Mouse (Mus musculus): Measurements from ENCODE around the gene Trpm5.

Trpm5 gene

DNA sequence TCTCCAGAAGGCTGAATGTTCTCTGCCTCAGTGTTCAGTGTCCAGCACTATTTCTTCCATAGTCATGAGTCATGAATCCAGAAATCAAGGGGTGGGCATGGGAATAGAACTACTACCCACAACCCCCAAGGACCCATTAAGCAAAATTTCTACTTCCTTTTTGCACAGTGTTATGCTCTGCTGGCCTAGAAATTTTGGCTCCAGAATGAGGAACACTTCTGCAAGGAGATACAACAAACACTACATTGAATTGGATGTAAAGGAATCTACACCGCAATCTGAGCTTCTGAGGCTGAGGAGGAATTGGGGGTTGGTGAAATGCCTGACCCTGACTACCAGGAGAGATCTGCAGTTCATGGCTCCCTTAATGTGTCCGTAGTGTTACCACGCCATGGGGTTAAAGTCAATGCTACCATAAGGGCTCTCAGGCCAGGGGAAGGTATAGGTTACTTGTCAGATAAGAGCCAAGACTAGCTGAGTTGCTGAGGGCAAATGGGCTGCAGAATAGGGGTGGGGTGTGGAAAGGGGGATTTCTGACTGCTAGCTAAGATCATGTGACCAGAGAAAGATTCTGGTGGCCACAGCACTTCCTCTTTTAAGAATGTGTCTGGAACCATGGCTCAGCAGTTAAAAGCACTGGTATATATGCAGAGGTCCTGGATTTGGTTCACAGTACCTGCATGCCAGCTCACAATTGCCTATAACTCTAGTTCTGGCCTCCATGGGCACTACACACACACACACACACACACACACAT, 56.1 kb downstream of the Trpm5 start:
- DNase-seq = peak; percentile 68 to 75

DNA sequence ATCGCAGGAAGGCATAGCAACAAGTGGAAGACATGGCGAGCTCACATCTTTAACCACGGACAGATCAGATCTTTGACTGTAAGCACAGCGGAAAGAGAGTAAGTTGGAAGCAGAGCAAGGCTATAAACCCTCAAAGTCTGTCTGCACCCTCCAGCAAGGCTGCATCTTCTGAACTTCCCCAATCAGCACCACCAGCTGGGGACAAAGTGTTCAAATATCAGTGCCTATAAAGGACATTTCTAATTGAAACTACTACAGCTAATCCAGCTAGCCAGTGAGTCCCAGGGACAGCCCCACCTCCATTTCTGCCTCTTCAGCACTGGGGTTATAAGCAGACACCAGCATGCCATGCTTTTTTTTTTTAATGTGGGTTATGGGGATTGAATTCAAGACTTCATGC, 57.1 kb downstream of the Trpm5 start:
- DNase-seq = peak in 1 of 2 experiments; percentile 33

DNA sequence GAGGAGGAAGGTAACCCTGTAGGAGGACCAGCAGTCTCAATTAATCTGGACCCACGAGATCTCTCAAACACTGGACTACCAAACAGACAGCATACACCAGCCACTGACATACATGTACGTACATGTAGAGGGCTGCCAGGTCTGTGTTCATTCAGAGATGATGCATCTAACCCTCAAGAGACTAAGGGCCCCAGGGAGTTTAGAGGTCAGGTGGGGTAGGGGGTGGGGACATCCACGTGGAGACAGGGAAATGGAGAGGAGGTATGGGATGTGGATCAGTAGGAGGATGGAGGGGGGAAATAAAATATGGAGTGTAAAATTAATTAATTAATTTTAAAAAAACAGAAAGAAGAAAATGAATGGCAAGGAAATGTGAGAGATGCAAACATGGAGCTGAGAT, 57.7 kb downstream of the Trpm5 start:
- peak in 1 of 2 experiments; percentile 57 for DNase-seq

DNA sequence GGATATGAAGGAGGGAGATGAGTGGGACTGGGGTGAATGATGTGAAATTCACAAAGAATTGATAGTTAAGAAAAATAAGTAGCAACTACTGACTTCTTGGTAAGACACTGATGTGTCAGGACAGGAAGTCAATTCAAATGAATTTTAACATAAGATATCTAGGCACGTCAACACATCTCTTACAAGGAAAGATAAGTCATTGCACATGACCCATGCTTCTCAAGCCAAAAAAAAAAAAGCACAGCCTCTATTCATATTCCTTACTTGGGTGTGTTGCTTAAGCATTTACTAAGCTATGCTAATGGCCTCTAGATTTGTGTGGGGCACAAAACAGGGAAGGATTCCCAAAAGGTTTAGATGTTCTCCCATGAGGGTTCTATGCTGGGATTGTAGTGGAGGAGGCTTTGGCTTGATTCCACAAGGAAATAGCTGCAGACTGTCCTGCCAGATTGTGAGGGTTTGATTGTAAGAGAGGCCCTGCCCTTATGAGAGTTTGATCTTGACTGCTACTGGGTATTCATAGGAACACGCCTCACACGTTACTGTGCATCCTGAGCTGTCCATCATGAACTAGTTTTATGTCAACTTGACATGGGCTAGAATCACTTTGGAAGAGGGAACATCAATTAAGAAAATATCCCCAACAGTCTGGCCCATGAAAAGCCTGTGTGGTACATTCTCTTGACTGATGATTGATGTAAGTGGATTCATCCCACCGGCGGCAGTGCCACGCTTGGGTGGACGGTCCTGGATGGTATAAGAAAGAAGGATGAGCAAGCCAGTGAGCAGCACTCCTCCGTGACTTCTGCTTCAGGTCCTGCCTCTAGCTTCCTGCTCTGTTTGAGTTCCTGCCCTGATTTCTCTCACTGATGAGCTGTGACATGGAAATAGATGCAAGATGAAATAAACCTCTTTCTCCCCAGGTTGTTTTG, 59.7 kb downstream of the Trpm5 start:
- no peak for DNase-seq

DNA sequence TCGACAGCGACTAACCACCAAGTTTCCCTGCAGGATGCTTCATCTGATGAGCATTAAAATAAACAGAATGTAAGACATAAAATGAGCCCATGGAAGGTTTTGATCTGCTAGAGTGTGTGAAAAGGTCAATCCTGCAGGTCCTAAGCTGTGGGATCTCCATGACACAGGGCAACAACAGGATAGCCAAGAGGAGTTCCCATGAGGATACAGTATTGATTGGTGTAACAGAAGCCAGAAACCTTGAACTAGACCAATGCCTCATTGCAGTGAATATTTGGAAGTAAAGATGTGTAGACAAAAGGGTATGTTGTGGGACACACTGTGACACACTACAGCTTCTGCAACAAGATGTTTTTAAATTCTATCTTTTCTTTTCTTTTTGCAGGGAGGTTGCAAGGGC, 60.3 kb downstream of the Trpm5 start:
- no peak for DNase-seq

DNA sequence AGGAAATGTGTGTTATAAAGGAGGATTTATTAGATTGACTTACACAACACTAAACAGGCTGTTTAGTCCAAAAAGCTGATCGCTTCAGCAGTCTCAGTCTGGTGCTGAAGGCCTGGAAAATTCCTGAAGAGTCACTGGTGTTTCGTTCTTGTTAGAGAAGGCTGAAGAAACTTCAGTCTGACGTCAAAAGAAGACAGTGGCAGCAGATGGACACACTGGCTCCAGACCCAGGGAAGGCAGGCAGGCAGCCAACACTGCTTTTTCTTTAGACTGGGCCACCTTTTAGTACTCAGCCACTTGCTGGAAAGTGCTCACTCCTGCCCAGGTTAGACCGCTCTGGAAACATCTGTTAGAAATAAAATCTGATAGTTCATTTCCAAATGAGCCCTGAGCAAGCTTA, 60.9 kb downstream of the Trpm5 start:
- DNase-seq = no peak

DNA sequence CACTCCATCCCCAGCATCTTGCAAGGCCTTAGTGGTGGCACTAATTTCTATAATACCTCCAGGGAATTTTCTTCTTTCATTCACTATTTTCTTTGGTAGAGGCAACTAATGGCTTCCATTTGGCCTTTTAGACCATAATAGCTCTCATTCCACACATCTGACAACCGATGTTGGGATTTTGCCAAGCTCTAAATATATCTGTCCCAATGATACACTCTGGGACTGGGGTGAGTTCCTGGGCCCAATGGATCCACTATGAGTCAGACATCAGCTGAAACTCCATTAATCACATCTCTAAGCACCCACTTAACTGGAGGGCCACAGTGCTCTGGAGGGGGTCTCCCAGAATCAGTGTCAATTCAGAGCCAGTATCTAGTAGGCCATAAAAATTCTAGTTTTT, 62.6 kb downstream of the Trpm5 start:
- DNase-seq = no peak

DNA sequence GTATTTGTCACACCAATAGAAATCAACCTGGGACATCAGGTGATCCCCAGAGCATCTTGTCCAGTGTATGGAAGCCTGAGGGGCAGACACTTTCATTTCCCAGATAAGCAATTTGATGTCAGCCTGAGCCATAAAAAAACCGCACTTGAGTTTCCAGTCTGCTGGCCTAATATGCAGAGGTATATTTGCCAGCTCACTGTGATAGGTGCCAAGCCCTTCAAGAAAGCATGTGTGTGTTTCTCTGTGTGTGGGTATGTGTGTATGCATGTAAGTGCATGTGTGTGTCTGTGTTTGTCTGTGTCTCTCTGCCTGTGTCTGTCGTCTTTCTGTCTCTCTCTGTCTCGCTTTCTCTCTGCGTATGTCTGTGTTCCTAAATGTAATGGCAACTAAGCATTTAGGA, 67.2 kb downstream of the Trpm5 start:
- DNase-seq = no peak

DNA sequence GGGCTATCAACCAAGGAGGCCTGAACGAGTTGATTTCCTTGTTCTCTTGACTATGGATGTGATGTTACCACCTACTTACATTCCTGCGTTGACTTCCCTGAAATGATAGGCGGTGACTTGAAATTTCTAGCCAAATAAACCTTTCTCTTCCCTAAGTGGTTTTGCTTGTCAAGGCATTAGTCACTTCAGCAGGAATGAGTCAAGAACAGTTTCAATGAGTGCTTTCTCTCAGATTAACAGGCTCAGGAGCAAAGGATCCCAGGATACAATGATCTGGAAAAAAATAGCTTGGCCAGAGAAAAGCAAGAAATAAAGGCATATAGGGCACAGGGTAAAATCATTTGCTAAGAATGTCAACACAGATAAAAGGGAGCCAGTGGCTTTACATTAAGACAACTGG, 68.9 kb downstream of the Trpm5 start:
- no peak for DNase-seq

DNA sequence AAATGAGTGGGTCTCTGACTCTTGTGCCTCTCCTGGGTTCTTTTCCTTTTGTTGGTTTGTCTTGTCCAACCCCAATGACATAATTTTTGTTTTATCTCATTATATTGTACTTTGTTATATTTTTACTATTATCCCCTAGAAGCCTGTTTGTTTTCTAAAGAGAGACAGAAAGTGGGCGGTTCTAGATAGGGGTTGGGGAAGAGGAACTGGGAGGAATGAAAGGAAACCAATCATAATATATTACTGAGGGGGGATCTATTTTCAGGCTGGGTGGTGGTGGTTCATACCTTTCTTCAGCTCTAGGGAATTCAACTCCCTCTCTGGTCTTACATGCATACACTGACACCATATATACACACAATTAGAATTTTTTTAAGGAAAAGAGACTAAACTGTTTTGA, 70.1 kb downstream of the Trpm5 start:
- no peak for DNase-seq

DNA sequence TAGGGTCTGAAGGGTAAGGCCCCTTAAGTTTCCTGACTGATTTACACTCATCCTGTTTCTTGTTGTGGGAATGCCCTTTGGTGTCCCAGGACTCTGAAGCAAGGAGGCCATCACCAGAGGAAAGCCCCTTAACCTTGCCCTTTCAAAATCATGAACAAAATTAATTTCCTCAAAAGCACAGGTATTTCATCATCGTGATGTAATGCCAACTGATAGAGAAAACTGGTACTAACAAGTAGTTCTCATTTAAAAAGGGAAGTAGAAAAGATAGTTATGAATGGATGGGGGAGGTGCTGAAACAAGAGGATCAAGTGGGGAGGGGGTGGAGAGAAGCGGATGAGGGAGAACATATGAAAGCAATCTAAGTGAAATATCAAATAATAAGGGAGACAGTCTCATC, 70.9 kb downstream of the Trpm5 start:
- DNase-seq = no peak

DNA sequence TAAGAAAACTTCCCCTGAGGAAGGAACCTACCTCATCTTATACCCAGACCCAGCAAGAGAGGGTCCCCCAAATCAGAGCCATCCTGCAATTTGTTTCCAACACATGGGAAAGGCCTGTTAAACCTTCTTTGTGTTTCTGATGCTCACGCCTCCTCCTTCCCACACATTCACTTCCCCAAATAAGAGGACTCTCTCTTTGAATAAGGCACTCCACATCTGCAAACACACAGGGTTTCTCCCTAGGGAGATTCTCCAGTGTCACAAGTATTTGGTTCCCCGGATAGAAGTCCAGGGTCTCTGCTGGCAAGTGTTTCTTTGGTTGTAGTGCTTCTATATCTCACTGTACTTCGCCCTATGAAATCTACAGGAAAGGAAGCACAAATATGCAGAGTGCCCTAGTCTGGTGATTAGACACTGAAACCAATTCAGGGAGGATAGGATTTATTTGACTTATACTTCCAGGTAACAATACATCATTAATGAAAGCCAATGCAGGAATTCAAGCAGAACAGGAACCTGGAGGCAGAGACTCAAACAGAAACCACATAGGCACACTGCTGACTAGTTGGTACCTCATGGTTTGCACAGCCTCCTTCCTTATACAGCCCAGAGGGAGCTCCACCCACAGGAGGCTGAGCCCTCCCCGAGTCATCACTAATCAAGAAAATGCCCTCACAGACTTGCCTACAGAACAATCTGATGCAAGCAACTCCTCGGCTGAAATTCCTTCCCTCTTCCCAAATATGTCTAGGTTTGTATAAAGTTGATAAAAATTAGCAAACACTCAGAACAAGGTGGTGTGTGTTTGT, 72.9 kb downstream of the Trpm5 start:
- DNase-seq = no peak

DNA sequence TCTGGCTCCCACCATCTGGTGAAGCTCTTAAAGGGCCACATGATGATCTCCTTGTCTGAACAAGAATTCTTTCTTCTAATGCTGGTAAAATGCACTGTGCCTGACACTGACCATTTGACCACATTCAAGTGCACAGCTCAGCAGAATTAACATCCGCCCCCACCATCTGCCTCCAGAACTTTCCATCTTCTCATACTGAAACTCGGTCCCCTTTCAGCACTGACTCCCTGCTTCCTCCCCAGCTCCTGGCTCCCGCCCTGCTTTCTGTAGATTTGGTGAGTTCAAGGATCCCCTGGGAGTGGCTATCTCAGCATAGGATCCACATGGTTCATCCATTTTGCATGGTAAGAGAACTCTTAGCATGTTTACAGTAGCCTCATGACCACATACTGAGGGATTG, 73.7 kb downstream of the Trpm5 start:
- DNase-seq = no peak

DNA sequence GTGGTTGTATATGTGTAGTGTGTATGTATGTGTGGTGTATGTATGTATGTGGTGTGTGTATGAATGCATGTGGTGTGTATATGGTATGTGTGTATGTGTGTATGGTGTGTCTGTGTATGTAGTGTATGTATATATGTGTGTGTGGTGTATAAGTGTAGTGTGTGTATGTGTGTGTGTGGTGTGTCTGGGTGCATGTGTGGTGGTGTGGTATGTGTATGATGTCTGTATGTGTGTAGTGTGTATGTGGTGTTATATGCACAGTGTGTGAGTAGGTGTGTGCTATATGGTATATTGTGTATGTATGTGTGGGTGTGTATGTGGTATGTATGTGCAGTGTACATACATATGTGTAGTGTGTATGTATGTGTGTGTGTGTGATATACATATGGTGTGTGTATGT, 74.4 kb downstream of the Trpm5 start:
- DNase-seq = no peak
